In genomic region chr5:4079086-4079485, GRCm38 (mm10) we compare ENCODE assay signal across 28 mouse cellular contexts. TPM values are rescaled to one million over a fixed set of nuclear protein-coding genes. Genes with fewer than 3 reads are reported as not detected.
DNase-seq lines count a peak whose midpoint lies in the region; ATAC-seq and TF ChIP-seq lines count a peak whose summit lies in the region.
"Had no signal": no experiment of that assay in that cellular context is flagged by ENCODE, and none has a peak within 500 bp of the region (broad histone marks: within the 10 kb centered on the region; RNA-seq: fewer than 3 reads in every experiment).

No protein-coding gene starts in this region.

- H3K36me3 ChIP-seq in liver, embryonic 11.5 days (ENCODE audit: control insufficient read depth, insufficient read depth, low read length) = peaks cover 11% of the 10 kb centered on the region; the same call in 1 of the 2 replicates
- peaks cover 56% of the 10 kb centered on the region for H3K36me3 ChIP-seq in liver, postnatal 0 days (replicated peaks; ENCODE audit: insufficient read depth, low read length)
- H3K36me3 ChIP-seq in forebrain, embryonic 15.5 days = peaks cover 79% of the 10 kb centered on the region

- H3K27me3 ChIP-seq in liver, embryonic 11.5 days (replicated peaks; ENCODE audit: control insufficient read depth, insufficient read depth, low read length) = no peaks in the 10 kb centered on the region
- H3K27me3 ChIP-seq in liver, postnatal 0 days (ENCODE audit: insufficient read depth, low read length) = no peaks in the 10 kb centered on the region
- no peaks in the 10 kb centered on the region for H3K27me3 ChIP-seq in forebrain, embryonic 15.5 days
- H3K27me3 ChIP-seq: liver, embryonic 13.5 days had no signal

- no peak for TF ChIP-seq CTCF in liver, postnatal 0 days (IDR thresholded peaks at IDR 0.05; ENCODE audit: low read depth)

- TF ChIP-seq EP300 in liver, postnatal 0 days (IDR thresholded peaks at IDR 0.05; ENCODE audit: low read depth) = no peak

- H3K9ac ChIP-seq in liver, embryonic 11.5 days (ENCODE audit: low read depth, low read length) = no peak overlapping the region
- no peak overlapping the region for H3K9ac ChIP-seq in liver, postnatal 0 days (replicated peaks)
- no peak overlapping the region for H3K9ac ChIP-seq in forebrain, embryonic 15.5 days (replicated peaks)
- H3K9ac ChIP-seq: liver, embryonic 13.5 days had no signal

- no peaks in the 10 kb centered on the region for H3K4me1 ChIP-seq in liver, embryonic 11.5 days (replicated peaks; ENCODE audit: control insufficient read depth, insufficient read depth, low read length)
- H3K4me1 ChIP-seq in liver, postnatal 0 days (ENCODE audit: insufficient read depth) = no peaks in the 10 kb centered on the region
- no peaks in the 10 kb centered on the region for H3K4me1 ChIP-seq in forebrain, embryonic 15.5 days
- H3K4me1 ChIP-seq: liver, embryonic 13.5 days had no signal

- H3K4me3 ChIP-seq in liver, embryonic 11.5 days (ENCODE audit: low read depth, low read length) = no peak overlapping the region
- no peak overlapping the region for H3K4me3 ChIP-seq in liver, postnatal 0 days (ENCODE audit: low read depth, low read length)
- no peak overlapping the region for H3K4me3 ChIP-seq in forebrain, embryonic 15.5 days
- H3K4me3 ChIP-seq: erythroblast, embryonic 14.5 days; gastrocnemius, adult 2 months; liver, embryonic 13.5 days had no signal

- peak; percentile 22; the same call in 1 of the 2 replicates for ATAC-seq in frontal cortex, adult (ENCODE audit: low TSS enrichment)
- ATAC-seq in liver, embryonic 11.5 days (replicated peaks; ENCODE audit: low FRiP score) = 0 out of 2 replicates have a peak, but pooled peaks have one; percentile 7
- ATAC-seq in liver, postnatal 0 days = no peak
- 0 out of 2 replicates have a peak, but pooled peaks have one; percentile 12 for ATAC-seq in forebrain, embryonic 15.5 days (replicated peaks)
- ATAC-seq: activated CD4-positive, CD25-positive, alpha-beta regulatory T cell, adult 4 months had no signal

- no peak for DNase-seq in frontal cortex, postnatal 36 days (ENCODE audit: low spot score in 2 of 2)
- no peak for DNase-seq in liver, embryonic 11.5 days (ENCODE audit: low spot score)
- DNase-seq in liver, postnatal 0 days = no peak
- DNase-seq in 416B (ENCODE audit: low read depth) = peak; percentile 19
- DNase-seq in yolk sac, embryonic 10.5 days (ENCODE audit: low spot score) = no peak
- DNase-seq: adrenal gland, adult 2 months; adrenal gland, postnatal 36 days; B cell, adult 2 months; cerebellum, adult 18-20 months; cerebellum, postnatal 10 days; gastrocnemius, adult 2 months; gastrocnemius, postnatal 36 days; heart, adult 18-20 months; heart, postnatal 4 days; kidney, adult 2 months; kidney, postnatal 36 days; liver, embryonic 13.5 days; lung, adult 2 months; lung, postnatal 10 days; right cerebral cortex, adult 18-20 months; spleen, adult 18-20 months; thymus, postnatal 25 days had no signal

- H3K27ac ChIP-seq in liver, embryonic 11.5 days (ENCODE audit: low read depth, low read length) = no peak overlapping the region
- no peak overlapping the region for H3K27ac ChIP-seq in liver, postnatal 0 days (ENCODE audit: low read depth)
- H3K27ac ChIP-seq in forebrain, embryonic 15.5 days (replicated peaks) = no peak overlapping the region
- H3K27ac ChIP-seq: liver, embryonic 13.5 days; macrophage had no signal

- 92% methylated on average over 3 of the region's 3 CpGs for WGBS in liver, embryonic 11.5 days
- 83% methylated on average over 3 of the region's 3 CpGs for WGBS in liver, postnatal 0 days (ENCODE audit: insufficient replicate concordance)
- WGBS in forebrain, embryonic 15.5 days = 95% methylated on average over 3 of the region's 3 CpGs

- H3K9me3 ChIP-seq in liver, embryonic 11.5 days (ENCODE audit: control insufficient read depth, low read length) = no peaks in the 10 kb centered on the region
- no peaks in the 10 kb centered on the region for H3K9me3 ChIP-seq in liver, postnatal 0 days (ENCODE audit: low read length)
- no peaks in the 10 kb centered on the region for H3K9me3 ChIP-seq in forebrain, embryonic 15.5 days
- H3K9me3 ChIP-seq: liver, embryonic 13.5 days had no signal

- no peak overlapping the region for H3K4me2 ChIP-seq in liver, embryonic 11.5 days
- no peak overlapping the region for H3K4me2 ChIP-seq in liver, postnatal 0 days (ENCODE audit: low read depth, low read length)
- H3K4me2 ChIP-seq in forebrain, embryonic 15.5 days (replicated peaks) = no peak overlapping the region
- H3K4me2 ChIP-seq: heart, embryonic 11.5 days; liver, embryonic 13.5 days had no signal

RNA-seq across cellular contexts. Expression of gene Cyp51, which starts 25.5 kb away (rescaled TPM):
- 70.9 and 75.4 TPM in 2 replicates for polyA plus RNA-seq in liver, embryonic 11.5 days (2014; fragmentation: Nextera tagmentation; extraction: Ambion mirVana)
- polyA plus RNA-seq in liver, postnatal 0 days (2015; fragmentation: Nextera tagmentation; extraction: Ambion mirVana) = 17.2 and 20.2 TPM in 2 replicates
- polyA plus RNA-seq in forebrain, embryonic 15.5 days (2015; fragmentation: Nextera tagmentation; extraction: Ambion mirVana) = 118 and 128 TPM in 2 replicates
